Mouse (Mus musculus) spleen, adult 18-20 months (tissue): ENCODE results near the gene Myo5a.

Source experiments
- DNase-seq, 2 experiments: peaks; one replicate each; pipeline ENCODE4 v3.0.0; 2022; ENCODE audit warnings: mixed read lengths in 2 of 2

Gene Myo5a

GRCm38 (mm10) chr9:75072361-75072760, 1.5 kb downstream of the Myo5a start:
- DNase-seq, result no peak

- DNase-seq, result no peak
Measured at GRCm38 (mm10) chr9:75077191-75077590, 6.4 kb downstream of the Myo5a start.

DNA sequence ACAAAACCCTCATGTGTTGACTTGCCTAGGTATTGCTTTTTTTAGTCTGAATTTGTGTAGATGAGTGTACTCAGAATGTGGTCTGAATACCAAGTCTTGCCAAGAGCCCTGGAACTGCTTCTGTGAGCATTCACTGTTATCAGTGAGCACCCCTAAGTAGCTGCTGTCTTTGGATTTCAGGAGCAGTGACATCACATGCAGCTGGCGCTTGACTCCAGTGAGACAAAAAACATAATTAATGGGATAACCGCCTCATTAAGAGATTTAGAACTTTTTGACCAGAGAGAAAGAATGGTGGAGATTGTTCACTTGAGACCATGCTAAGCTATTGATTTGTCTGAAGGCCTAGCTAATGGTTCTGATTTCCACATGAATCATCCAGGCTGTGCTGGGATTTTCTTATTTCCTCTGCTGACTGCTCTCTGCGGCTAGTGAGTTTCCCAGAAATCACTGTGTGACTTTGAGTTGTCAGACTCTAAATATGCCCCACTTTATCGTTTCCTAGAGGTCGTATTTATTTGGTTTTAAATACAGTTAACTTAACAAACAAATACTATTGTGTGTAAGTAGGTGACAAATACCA, 14.5 kb downstream of the Myo5a start:
- DNase-seq, result no peak

GRCm38 (mm10) chr9:75087823-75088222, 17.0 kb downstream of the Myo5a start:
- DNase-seq, result no peak

DNA sequence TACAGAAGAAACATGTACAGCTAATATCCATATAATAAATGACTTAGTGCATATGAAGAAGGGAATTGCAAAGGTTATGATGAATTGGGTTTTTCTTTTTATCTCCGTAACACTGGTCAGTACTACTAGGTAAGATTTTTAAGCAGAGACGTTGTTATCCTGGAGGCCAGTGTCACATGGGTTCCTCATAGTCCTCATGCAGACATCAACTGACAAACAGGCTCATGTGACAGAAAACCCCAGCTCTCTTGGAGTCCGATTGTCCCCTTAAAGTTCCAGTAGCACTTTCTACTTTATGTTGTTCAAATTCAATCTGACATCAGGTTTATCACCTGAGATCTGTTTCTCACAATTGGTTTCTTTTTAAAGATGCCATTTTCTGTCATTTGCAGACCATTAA, 18.5 kb downstream of the Myo5a start:
- no peak for DNase-seq

GRCm38 (mm10) chr9:75092134-75092533, 21.3 kb downstream of the Myo5a start:
- DNase-seq, result no peak

- DNase-seq, result no peak
Measured at GRCm38 (mm10) chr9:75094762-75095161, 23.9 kb downstream of the Myo5a start.

DNA sequence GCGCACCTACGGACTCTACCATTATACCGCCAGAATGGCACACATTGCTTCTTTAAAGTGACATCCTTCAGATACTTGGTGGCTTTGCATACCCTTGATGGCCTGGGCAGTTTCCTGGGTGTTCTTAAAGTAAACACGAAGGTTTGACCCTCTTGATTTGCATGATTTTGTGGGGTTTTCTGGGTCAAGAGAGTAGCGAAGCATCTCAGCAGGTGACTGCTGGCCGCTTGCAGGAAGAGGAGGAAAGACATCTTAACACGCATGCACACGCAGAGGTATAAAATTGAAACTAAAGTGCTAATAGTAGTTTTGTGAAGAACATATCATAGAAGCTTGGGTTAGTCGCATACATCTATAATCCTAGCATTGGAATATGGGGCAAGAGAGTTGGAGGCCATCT, 28.1 kb downstream of the Myo5a start:
- DNase-seq, result no peak

GRCm38 (mm10) chr9:75100157-75100781, 29.5 kb downstream of the Myo5a start:
- no peak for DNase-seq

- no peak for DNase-seq
Measured at GRCm38 (mm10) chr9:75102131-75102530, 31.3 kb downstream of the Myo5a start.

GRCm38 (mm10) chr9:75116571-75117177, 45.9 kb downstream of the Myo5a start:
- DNase-seq, result no peak

DNA sequence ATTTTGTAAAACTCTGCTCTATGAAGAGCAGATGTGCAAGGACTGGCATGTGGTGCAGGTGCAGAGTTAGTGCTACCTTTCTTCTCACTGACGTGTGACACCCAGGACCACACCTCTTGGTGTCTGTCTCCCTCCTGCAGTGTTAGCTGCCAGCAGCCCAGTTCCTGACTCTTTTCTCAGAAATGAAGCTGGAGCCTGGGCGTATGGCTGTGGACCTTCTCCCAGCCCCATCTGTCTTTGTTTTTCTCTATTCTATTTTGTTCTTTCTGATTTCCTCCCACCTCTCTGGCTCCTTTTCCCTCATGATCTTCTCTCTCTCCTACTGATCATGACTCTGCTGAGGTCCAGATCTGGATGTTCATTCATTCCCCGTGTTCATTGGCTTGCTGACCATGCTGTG, 50.3 kb downstream of the Myo5a start:
- no peak for DNase-seq

DNA sequence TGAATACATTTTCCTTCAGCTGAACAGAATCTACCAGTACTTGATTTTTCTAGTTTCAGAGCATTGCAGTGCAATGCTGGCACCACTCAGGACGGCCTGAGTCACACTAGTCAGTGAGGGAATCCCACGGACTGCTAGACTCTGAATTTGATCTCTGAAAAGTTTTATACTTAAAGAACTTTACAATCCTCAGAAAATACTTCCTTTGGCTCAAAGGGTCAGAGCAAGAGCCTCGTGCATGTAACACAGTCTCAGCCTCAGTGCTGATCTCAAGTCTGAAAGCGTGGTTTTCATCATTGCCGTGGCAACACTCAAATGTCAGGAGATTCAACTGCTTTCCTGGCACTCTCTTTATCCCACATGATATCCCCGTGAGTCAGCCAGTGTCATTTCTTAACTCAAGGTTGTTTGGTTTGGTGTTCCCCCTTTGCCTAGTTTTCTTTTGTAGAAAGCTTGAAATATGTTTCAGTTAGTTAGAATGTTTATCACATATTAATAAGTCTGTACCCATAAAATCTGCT, 53.4 kb downstream of the Myo5a start:
- DNase-seq, result no peak

DNA sequence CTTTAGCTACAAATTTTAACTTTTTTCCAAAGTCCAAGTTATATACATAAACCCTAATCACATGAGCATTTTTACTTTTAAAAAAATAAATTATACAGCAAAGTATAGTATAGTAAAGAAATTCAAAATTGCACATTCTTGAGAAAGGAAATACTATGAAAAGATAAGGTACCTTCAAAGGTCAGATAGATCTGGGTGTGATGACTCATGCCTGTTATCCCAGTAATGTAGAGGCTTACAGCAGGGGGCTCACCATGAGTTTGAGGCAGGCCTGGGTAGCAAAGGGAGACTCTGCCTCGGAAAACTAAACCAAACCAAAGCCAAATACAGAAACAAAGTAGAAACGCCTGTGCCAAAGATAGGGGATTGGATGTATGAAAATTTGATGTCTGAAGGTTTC, 59.7 kb downstream of the Myo5a start:
- no peak for DNase-seq

DNA sequence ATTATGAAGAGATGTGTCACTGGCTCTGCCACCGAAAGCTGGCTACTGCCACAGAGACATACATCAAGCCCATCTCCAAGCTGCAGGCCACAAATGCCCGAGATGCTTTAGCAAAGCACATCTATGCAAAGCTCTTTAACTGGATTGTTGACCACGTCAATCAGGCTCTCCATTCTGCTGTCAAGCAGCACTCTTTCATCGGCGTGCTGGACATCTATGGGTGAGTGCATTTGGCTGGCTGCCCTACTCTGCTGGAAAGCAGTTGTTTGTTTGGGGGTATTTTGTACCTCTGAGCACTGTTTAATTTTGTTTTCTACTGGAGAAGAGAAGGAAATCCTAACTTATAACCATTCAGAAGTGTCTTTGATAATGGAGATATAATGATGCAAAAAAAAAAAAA, 76.1 kb downstream of the Myo5a start:
- no peak for DNase-seq

DNA sequence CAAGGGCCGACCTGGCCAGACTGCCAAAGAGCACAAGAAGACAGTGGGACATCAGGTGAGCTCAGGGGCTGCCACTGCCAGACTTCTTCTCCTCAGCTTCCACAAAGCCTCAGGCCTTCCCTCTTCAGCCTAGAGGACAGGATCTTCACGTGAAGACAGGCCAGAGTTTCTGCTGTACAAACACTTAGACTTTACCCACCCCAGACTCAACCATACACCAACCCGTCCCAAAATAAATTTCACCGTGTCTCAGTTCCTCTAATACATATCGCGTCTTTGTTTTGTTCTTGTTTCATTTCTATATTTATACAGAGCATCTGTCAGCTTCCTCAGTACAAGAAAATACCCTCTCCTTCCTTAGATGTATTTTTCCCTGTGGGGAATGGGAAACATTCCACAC, 89.7 kb downstream of the Myo5a start:
- peak; percentile 29 to 48 for DNase-seq

DNA sequence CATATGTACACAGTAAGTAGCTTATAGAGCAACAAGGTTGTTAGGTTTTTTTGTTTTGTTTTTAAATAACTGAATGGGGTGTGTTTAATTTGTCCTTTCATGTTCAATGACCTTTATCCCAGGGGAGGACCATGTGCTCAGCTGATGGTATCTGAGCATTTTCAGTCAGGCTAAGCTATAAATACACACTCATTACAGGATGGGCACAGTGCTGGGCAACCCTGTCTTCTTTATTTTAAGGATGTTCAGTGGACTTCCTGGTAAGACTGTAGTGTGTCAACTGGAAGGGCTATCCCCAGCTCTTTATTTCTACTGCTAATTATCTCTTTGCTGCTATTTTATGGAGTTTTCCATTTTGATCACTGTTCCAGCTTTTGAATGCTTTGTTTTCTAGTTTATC, 92.8 kb downstream of the Myo5a start:
- DNase-seq, result no peak

DNA sequence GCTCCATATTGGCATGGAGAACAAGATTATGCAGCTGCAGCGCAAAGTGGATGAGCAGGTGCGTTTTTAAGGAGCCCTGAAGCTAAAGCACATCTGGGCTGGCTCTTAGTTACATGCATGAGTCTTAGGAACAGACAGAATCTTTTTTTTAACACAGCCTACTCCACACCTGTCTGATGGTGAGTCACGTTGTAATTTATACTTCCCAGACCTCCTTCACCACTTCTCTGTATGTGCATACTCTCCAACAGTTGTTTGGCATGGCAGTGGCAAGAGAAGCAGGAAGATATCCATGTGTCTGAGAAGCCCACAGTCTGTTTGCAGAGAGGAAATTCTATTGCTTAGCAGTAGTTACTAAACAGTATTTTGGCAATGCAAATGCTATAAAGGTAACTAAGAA, 100.9 kb downstream of the Myo5a start:
- DNase-seq, result no peak

GRCm38 (mm10) chr9:75187646-75188260, 116.9 kb downstream of the Myo5a start:
- no peak for DNase-seq

DNA sequence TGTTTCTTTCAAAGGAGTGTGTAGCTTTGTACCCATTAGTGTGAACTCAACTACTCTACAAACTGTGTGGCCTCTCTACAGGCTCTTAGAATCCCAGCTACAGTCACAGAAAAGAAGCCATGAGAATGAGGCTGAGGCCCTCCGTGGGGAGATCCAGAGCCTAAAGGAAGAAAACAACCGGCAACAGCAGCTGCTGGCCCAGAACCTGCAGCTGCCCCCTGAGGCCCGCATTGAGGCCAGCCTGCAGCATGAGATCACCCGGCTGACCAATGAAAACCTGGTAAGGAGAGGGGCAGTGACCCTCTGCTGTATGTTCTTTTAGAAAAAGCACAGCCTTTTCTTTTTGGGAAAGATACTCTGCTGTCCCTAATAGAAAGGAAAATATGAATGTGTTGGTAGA, 123.0 kb downstream of the Myo5a start:
- DNase-seq, result no peak

GRCm38 (mm10) chr9:75196335-75196734, 125.5 kb downstream of the Myo5a start:
- DNase-seq, result no peak

DNA sequence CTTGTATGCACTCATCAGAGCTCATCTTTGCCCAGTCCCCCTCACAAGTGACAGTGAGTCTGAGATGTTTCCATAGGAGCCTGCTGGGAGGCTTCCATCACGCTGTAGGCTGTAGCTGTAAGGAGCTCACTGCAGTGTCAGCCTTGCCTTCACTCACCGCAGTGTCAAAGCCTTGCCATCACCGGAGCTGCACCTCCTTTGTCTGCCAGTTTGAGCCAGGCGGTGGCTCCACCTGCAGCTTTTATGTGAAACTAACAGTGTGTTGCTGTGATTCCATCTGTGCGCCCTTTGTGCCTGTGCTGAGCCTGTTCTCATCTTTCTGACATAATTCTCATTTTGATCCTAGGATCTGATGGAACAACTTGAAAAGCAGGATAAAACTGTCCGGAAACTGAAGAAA, 126.5 kb downstream of the Myo5a start:
- no peak for DNase-seq

DNA sequence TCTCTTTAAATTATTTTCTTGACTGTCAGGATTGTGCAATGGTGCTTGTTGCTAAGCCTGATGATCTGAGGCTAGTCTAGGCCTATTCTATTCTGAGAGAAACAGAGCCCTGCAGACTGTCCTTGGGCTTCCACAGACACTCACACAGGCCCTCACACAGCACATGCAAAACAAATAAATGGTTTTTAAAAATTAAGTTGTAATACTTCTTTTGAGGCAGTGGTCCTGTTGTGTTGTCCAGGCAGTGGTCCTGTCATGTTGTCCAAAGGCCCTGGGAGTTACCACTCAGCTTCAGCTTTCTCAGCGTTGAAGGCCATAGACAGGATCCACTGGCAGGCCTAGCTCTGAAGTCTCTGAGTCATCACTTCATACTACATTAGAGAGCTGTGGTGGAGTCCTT, 130.7 kb downstream of the Myo5a start:
- no peak for DNase-seq

DNA sequence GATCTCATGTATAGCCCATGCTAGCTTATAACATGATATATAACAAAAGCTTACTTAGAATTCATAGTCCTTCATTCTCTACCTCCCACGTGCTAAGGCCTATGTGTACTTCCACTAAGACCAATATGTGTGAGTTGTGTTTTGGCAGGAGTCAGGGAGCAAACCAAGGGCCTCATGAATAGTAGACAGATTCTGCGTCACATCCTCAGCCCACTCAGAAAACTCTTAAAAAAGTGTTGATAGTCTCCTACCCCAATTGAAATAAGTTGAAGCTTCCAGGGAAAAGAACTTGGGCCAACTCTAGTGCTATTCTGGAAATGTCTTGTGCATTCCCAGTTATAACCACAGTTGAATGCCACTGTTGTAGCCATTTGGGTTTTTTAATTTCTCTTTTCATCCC, 131.2 kb downstream of the Myo5a start:
- DNase-seq, result no peak
